Mouse (Mus musculus): ENCODE measurements at regions not wholly inside any gene's neighbourhood (a gene's known extent, or its start where the extent isn't known, plus 50 kb on each side); places are given as distances from the start of the nearest gene placed in this dataset.

DNA sequence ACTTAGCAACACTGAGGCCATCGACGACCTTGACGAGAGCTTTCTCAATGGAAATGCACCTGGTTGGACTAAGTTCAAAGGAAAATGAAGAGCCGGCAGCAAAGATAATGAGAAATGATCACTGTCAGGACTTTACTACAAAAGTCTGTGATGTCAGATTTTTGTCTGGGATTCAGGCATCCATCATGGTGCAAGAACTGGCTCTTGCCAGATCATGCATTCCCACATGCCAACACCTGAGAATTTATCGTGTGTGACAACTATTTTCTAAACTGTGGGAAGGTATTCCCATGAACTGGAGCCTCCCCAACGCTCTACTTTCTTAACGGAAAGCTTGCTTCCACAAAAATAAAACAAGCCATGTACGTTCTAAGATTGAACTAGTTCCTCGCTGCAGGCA lies 58.1 kb downstream of the Irx6 start:
- Histone ChIP-seq H3K27ac (no peak overlapping the region), H3K9ac (no peak overlapping the region), H3K4me3 (no peak overlapping the region), H3K4me1 (no peaks in the 10 kb centered on the region), H3K27me3 (replicated peaks) (0 out of 2 replicates have a peak, but pooled peaks cover 9% of the 10 kb centered on the region), H3K9me3 (no peaks in the 10 kb centered on the region), H3K36me3 (replicated peaks) (no peaks in the 10 kb centered on the region), H3K4me2 (no peak overlapping the region)
- WGBS = 93% methylated on average over 9 of the region's 9 CpGs
- ATAC-seq (replicated peaks) = no peak

- ATAC-seq (replicated peaks) = no peak
- Histone ChIP-seq H3K36me3 (replicated peaks) (no peaks in the 10 kb centered on the region), H3K27ac (no peak overlapping the region), H3K4me2 (no peak overlapping the region), H3K4me3 (no peak overlapping the region), H3K27me3 (replicated peaks) (0 out of 2 replicates have a peak, but pooled peaks cover 9% of the 10 kb centered on the region), H3K9ac (no peak overlapping the region), H3K9me3 (no peaks in the 10 kb centered on the region), H3K4me1 (peaks cover 8% of the 10 kb centered on the region)
- 78% methylated on average over 9 of the region's 9 CpGs for WGBS
These were observed 61.6 kb downstream of the Irx6 start for GRCm38 (mm10) chr8:92735646-92736045.

GRCm38 (mm10) chr8:92738080-92738479 lies 64.0 kb downstream of the Irx6 start:
- Histone ChIP-seq H3K27me3 (replicated peaks) (0 out of 2 replicates have a peak, but pooled peaks cover 9% of the 10 kb centered on the region), H3K4me1 (peaks cover 23% of the 10 kb centered on the region), H3K9me3 (no peaks in the 10 kb centered on the region), H3K4me3 (no peak overlapping the region), H3K36me3 (replicated peaks) (no peaks in the 10 kb centered on the region), H3K27ac (no peak overlapping the region), H3K9ac (no peak overlapping the region), H3K4me2 (no peak overlapping the region)
- WGBS = 16% methylated on average over 1 of the region's 1 CpGs
- no peak for ATAC-seq (replicated peaks)

- H3K9ac ChIP-seq = no peak overlapping the region
- no peak for ATAC-seq (replicated peaks)
- H3K36me3 ChIP-seq (replicated peaks) = no peaks in the 10 kb centered on the region
- WGBS = 32% methylated on average over 9 of the region's 9 CpGs
- no peaks in the 10 kb centered on the region for H3K27me3 ChIP-seq (replicated peaks)
- peaks cover 34% of the 10 kb centered on the region for H3K4me1 ChIP-seq
- no peak overlapping the region for H3K27ac ChIP-seq
- H3K4me3 ChIP-seq = no peak overlapping the region
- H3K4me2 ChIP-seq = no peak overlapping the region
- no peaks in the 10 kb centered on the region for H3K9me3 ChIP-seq
These were observed 66.3 kb downstream of the Irx6 start for GRCm38 (mm10) chr8:92740286-92740808.

GRCm38 (mm10) chr8:92741836-92742235 lies 67.7 kb downstream of the Irx6 start:
- Histone ChIP-seq H3K36me3 (replicated peaks) (no peaks in the 10 kb centered on the region), H3K4me1 (peaks cover 34% of the 10 kb centered on the region), H3K27ac (no peak overlapping the region), H3K27me3 (replicated peaks) (no peaks in the 10 kb centered on the region), H3K9ac (no peak overlapping the region), H3K4me3 (no peak overlapping the region), H3K9me3 (no peaks in the 10 kb centered on the region), H3K4me2 (no peak overlapping the region)
- 79% methylated on average over 3 of the region's 3 CpGs for WGBS
- no peak for ATAC-seq (replicated peaks)

- Histone ChIP-seq H3K9me3 (no peaks in the 10 kb centered on the region), H3K27me3 (replicated peaks) (no peaks in the 10 kb centered on the region), H3K9ac (no peak overlapping the region), H3K4me2 (peak overlapping the region; percentile 14; the same call in 1 of the 2 replicates), H3K4me1 (peaks cover 46% of the 10 kb centered on the region), H3K36me3 (replicated peaks) (no peaks in the 10 kb centered on the region), H3K27ac (peak overlapping the region; percentile 60), H3K4me3 (no peak overlapping the region)
- WGBS = 10% methylated on average over 12 of the region's 12 CpGs
- ATAC-seq (replicated peaks) = peak; percentile 77
These were observed 69.0 kb downstream of the Irx6 start for GRCm38 (mm10) chr8:92743108-92743507.

GRCm38 (mm10) chr8:92747086-92747485 lies 73.0 kb downstream of the Irx6 start:
- peaks cover 34% of the 10 kb centered on the region for H3K4me1 ChIP-seq
- no peak for ATAC-seq (replicated peaks)
- H3K27me3 ChIP-seq (replicated peaks) = 0 out of 2 replicates have a peak, but pooled peaks cover 4% of the 10 kb centered on the region
- H3K4me2 ChIP-seq = no peak overlapping the region
- no peaks in the 10 kb centered on the region for H3K9me3 ChIP-seq
- WGBS = 37% methylated on average over 7 of the region's 7 CpGs
- no peak overlapping the region for H3K9ac ChIP-seq
- H3K27ac ChIP-seq = no peak overlapping the region
- no peaks in the 10 kb centered on the region for H3K36me3 ChIP-seq (replicated peaks)
- no peak overlapping the region for H3K4me3 ChIP-seq

- 0 out of 2 replicates have a peak overlapping the region, but pooled peaks have one; percentile 2 for H3K4me2 ChIP-seq
- no peak for ATAC-seq (replicated peaks)
These were observed 73.9 kb downstream of the Irx6 start for GRCm38 (mm10) chr8:92747951-92748350.

DNA sequence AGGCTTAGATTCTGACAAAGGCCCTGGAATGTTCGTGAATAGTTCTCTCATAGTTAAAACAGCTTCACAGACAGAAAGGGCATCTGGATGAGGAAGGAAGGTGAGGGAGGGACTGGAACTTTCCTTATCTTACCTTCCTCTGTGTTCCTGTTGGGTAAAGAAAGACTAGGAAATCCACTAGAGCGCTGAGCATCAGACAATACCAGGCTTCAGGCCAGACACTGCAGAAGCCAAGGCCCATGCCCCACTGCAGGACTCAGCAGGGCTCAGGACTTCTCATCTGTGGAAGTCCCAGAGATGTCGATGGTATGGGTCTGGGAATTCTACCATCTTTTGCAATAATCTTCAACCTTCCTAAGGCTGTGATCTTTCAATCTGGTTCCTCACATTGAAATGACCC lies 67.2 kb upstream of the Mmp2 start:
- Histone ChIP-seq H3K4me2 (no peak overlapping the region), H3K4me1 (peaks cover 11% of the 10 kb centered on the region), H3K27me3 (replicated peaks) (no peaks in the 10 kb centered on the region), H3K9me3 (no peaks in the 10 kb centered on the region), H3K27ac (no peak overlapping the region), H3K4me3 (no peak overlapping the region), H3K9ac (no peak overlapping the region), H3K36me3 (replicated peaks) (no peaks in the 10 kb centered on the region)
- no peak for ATAC-seq (replicated peaks)
- 93% methylated on average over 3 of the region's 3 CpGs for WGBS

More at GRCm38 (mm10) chr8:92747951-92748350, 73.9 kb downstream of the Irx6 start:
- H3K4me1 ChIP-seq = peaks cover 25% of the 10 kb centered on the region
- H3K27ac ChIP-seq = no peak overlapping the region
- H3K4me3 ChIP-seq = no peak overlapping the region
- 26% methylated on average over 6 of the region's 6 CpGs for WGBS
- H3K36me3 ChIP-seq (replicated peaks) = no peaks in the 10 kb centered on the region
- 0 out of 2 replicates have a peak, but pooled peaks cover 4% of the 10 kb centered on the region for H3K27me3 ChIP-seq (replicated peaks)
- H3K9me3 ChIP-seq = no peaks in the 10 kb centered on the region
- no peak overlapping the region for H3K9ac ChIP-seq

- Histone ChIP-seq H3K4me2 (no peak overlapping the region), H3K9ac (no peak overlapping the region), H3K4me1 (peaks cover 11% of the 10 kb centered on the region), H3K27ac (no peak overlapping the region), H3K27me3 (replicated peaks) (no peaks in the 10 kb centered on the region), H3K4me3 (no peak overlapping the region), H3K9me3 (no peaks in the 10 kb centered on the region), H3K36me3 (replicated peaks) (no peaks in the 10 kb centered on the region)
- 90% methylated on average over 6 of the region's 6 CpGs for WGBS
- no peak for ATAC-seq (replicated peaks)
These were observed 66.2 kb upstream of the Mmp2 start for GRCm38 (mm10) chr8:92760933-92761332.

DNA sequence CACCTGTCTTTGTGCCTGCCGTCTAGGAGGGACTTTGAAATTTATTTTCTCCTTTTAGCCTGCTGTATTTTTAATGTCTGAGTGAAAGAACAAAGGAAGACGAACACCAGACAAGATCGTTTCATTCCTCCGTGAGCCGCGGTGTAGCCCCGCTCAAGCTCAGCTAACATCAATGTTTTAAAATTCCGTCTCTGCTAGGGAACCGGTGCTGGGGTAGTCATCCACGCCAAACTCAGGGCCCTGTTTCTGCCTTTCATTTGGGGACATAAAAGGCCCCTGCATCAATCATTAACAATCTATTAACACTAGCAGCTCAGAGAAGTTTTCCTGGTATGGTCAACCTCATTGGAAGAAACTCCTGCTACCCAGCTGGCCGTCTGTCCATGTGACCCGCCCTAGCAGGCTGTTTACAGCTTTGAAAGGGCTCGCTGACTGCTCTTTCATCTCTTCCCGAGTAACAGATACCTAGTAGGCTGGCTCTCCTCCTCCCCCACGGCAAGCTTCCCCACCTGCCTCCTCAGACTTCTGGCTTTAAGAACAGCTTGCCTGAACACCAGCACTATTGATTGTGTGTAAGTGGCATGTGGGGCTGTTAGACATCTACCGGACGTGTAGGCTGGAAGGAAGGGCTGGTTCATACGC lies 65.0 kb upstream of the Mmp2 start:
- Histone ChIP-seq H3K4me3 (no peak overlapping the region), H3K4me2 (peak overlapping the region; percentile 7), H3K9ac (no peak overlapping the region), H3K27ac (0 out of 2 replicates have a peak overlapping the region, but pooled peaks have one; percentile 34), H3K36me3 (replicated peaks) (no peaks in the 10 kb centered on the region), H3K4me1 (peaks cover 11% of the 10 kb centered on the region), H3K27me3 (replicated peaks) (no peaks in the 10 kb centered on the region), H3K9me3 (no peaks in the 10 kb centered on the region)
- 24% methylated on average over 18 of the region's 18 CpGs for WGBS
- ATAC-seq (replicated peaks) = peak; percentile 33; the same call in 1 of the 2 replicates

DNA sequence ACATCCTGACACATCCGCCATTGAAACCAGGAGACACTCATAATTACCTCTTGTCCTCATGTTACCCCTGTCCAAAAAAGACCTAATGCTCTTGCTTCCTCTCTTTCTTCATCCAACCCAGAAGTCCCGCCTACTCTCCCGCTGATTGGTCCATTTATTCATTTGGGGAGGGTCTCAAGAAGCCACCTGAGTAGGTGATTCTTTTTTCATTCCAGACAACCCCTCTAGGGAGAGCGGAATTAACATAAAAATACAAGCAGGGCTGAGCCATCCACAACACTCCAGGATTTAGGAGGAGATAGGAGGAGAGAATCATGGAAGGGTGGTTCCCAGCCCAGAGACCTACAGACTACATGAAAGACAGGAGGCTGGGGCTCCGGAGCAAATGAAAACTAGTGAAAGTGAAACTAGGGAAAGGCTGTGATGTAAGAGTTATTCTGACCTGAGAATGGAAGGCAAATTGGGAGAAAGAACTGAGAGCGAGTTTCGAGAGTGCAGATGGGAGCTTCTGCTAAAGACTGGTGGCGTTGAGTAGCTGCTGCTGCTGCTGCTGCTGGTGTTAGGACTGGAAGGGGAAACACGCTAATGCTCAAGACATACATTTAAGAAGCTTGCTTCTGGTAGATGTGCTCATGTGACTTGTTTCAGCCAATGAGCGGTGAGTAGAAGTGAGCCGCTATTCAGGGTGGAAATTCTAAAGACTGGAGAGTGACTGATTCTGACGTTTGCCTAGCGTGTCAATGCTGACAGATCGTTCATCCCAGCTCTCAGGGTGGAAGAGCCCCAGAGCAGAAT lies 55.0 kb upstream of the Mmp2 start:
- H3K27ac ChIP-seq = no peak overlapping the region
- WGBS = 65% methylated on average over 14 of the region's 14 CpGs
- no peak for ATAC-seq (replicated peaks)
- no peak overlapping the region for H3K4me2 ChIP-seq
- H3K27me3 ChIP-seq (replicated peaks) = no peaks in the 10 kb centered on the region
- H3K36me3 ChIP-seq (replicated peaks) = no peaks in the 10 kb centered on the region
- H3K4me3 ChIP-seq = no peak overlapping the region
- H3K4me1 ChIP-seq = no peaks in the 10 kb centered on the region
- no peak overlapping the region for H3K9ac ChIP-seq
- no peaks in the 10 kb centered on the region for H3K9me3 ChIP-seq
